Comparison of ENCODE assay signal across 1 mouse cellular context in the genomic region with DNA sequence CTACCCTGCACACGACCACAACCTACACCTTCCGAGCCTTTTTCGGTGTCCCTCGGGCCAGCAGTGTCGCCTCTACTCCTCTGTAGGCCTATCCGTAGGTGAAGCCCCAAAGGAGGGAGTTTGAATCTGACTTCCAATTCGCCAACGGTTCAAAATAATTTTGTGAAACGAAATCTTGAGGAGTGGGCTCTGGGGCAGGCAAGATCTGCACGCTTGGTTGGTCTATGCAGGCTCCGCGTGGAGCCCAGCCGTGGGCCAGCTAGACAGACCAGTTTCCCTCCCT.
TF ChIP-seq lines count a peak whose summit lies in the region.

No protein-coding gene starts in this region.

TF ChIP-seq in CH12.LX, 34 proteins besides CTCF, POLR2A, EP300 and RAD21:
- TF ChIP-seq MAZ (IDR thresholded peaks at IDR 0.05; ENCODE audit: low read depth, low read length) (no peak), USF2 (conservative IDR thresholded peaks at IDR 0.05; ENCODE audit: low read depth, low read length) (no peak), PAX5 (IDR thresholded peaks at IDR 0.05; ENCODE audit: low read length) (no peak), TBP (conservative IDR thresholded peaks at IDR 0.05; ENCODE audit: low read depth, low read length) (no peak), RCOR1 (conservative IDR thresholded peaks at IDR 0.05; ENCODE audit: low read depth, low read length) (no peak), CHD2 (IDR thresholded peaks at IDR 0.05; ENCODE audit: low read length) (no peak), ZMIZ1 (IDR thresholded peaks at IDR 0.05; ENCODE audit: low read depth, low read length) (no peak), ELF1 (IDR thresholded peaks at IDR 0.05; ENCODE audit: low read depth, low read length) (no peak), MEF2A (IDR thresholded peaks at IDR 0.05; ENCODE audit: borderline replicate concordance, low read depth, low read length) (no peak), TCF12 (IDR thresholded peaks at IDR 0.05; ENCODE audit: low read depth, low read length) (no peak)
TF ChIP-seq in CH12.LX: peak in this region for 0.
